Mouse (Mus musculus): ENCODE results near the gene Pqbp1. TPM values are rescaled to one million over a fixed set of nuclear protein-coding genes. Genes with fewer than 3 reads are reported as not detected.

Pqbp1 gene
- polyA plus RNA-seq, 1 experiment from 2014 or later, result 224 TPM

DNA sequence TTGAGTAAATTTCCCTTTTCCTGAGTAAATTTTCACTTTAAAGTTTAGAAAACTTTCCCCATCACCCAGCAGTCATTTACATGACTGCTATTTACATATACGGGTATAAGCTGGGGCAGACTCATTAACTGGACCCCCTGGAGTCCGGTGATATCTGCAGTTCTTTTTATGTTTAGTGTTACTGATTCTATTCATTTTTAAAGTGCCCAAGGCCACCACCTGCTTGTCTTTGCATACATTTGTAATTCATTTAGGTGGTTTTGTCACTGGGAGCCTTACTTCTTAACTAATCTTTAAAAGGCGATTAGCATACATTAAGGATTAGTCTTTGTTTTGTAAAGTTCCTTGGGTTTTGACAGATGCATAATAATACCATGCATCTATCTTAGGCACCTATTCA is 29.2 kb downstream of the Pqbp1 start:
- no peaks in the 10 kb centered on the region for H3K27me3 ChIP-seq (replicated peaks)
- H3K27ac ChIP-seq, result no peak overlapping the region
- WGBS, result 25% methylated on average over 3 of the region's 3 CpGs
- no peaks in the 10 kb centered on the region for H3K4me1 ChIP-seq
- H3K9ac ChIP-seq, result no peak overlapping the region
- H3K9me3 ChIP-seq, result no peaks in the 10 kb centered on the region
- H3K4me2 ChIP-seq, result no peak overlapping the region
- no peak for ATAC-seq (replicated peaks)
- no peaks in the 10 kb centered on the region; the same call in 1 of the 2 replicates for H3K36me3 ChIP-seq (replicated peaks)
- no peak overlapping the region for H3K4me3 ChIP-seq

DNA sequence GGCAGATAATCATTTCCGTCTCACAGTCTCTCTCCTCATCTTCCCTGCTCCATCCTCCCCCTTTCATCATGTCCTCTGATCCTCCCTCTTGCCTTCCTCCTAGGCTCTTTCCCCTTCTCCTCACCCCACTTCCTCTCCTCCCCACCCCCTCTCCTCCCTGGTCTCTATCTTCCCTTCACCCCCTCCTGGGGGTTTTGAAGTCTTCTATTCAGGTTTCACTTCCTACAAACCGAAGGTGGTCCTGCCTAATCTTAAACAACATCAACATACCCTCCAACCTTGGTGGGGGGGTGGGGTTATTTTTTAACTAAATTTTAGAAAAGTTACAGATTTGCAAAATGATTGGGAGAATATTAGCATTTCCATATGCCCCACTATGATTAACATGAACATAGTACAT is 30.6 kb downstream of the Pqbp1 start:
- H3K4me3 ChIP-seq, result no peak overlapping the region
- H3K4me2 ChIP-seq, result no peak overlapping the region
- H3K27ac ChIP-seq, result no peak overlapping the region
- no peaks in the 10 kb centered on the region for H3K4me1 ChIP-seq
- H3K9ac ChIP-seq, result no peak overlapping the region
- ATAC-seq (replicated peaks), result no peak
- H3K27me3 ChIP-seq (replicated peaks), result no peaks in the 10 kb centered on the region
- 31% methylated on average over 2 of the region's 2 CpGs for WGBS
- no peaks in the 10 kb centered on the region for H3K9me3 ChIP-seq
- no peaks in the 10 kb centered on the region; the same call in 1 of the 2 replicates for H3K36me3 ChIP-seq (replicated peaks)

DNA sequence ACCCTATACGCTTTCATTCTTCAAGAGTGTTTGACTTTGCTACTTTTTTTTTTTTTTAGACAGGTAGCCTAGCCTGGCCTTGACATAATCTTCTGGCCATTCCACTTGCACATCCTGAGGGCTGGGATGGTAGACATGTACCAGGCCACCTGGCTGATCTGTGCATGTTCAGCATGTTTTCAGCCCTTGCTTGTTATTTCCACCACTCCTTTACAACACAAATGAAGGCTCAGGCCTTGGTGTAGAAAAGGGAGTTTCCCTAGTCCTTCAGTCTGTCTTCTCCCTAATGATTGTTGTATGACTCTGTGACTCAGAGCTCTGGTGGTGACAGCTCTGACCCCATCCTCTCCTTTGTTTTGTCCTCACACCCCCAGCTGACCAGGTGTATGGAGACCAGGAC is 31.9 kb downstream of the Pqbp1 start:
- Histone ChIP-seq H3K4me1 (no peaks in the 10 kb centered on the region), H3K4me2 (no peak overlapping the region), H3K9ac (no peak overlapping the region), H3K27me3 (replicated peaks) (no peaks in the 10 kb centered on the region), H3K27ac (no peak overlapping the region), H3K36me3 (replicated peaks) (no peaks in the 10 kb centered on the region; the same call in 1 of the 2 replicates), H3K4me3 (no peak overlapping the region), H3K9me3 (no peaks in the 10 kb centered on the region)
- 100% methylated on average over 1 of the region's 1 CpGs for WGBS
- no peak for ATAC-seq (replicated peaks)

DNA sequence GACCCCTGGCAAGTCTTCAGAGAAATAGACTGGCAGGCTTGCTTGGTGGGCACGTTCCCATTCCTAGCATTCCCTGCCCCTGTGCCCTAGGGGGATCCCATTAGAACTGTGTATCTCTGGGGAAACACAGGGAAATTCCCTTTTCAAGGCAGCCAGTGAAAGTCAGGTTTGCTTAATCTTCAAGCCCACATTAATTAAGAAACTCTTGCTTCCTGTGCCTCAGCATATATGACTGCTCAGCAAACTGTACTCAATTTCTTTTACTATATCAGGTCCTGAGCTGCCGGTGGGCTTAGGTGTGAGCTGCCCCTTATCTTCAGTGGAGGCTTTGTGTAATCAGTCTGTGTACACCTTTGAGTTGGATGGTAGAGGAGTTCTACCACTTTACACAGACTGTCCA is 33.3 kb downstream of the Pqbp1 start:
- Histone ChIP-seq H3K9ac (no peak overlapping the region), H3K27me3 (replicated peaks) (no peaks in the 10 kb centered on the region), H3K9me3 (no peaks in the 10 kb centered on the region), H3K4me1 (no peaks in the 10 kb centered on the region), H3K27ac (no peak overlapping the region), H3K4me2 (no peak overlapping the region), H3K4me3 (no peak overlapping the region), H3K36me3 (replicated peaks) (no peaks in the 10 kb centered on the region)
- WGBS, result 57% methylated on average over 2 of the region's 2 CpGs
- ATAC-seq (replicated peaks), result no peak

DNA sequence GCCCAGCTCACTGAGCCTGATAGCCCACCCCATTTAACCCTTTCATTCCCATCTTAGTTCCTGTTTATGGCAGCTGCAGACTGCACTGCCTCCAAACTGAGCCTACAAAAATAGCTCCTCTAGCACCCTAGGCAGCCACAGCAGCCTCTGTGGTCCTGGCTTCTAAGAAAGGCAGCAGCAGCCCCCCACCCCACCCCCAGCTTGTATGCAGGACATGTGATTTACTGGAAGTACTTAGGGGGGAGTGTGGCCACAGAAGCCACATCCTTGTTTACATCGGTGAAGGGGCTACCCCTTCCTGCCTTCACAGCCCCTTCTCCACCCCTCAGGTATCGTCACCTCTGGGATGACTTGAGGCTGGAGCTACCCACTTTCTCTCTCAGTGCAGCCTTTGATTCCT is 33.7 kb downstream of the Pqbp1 start:
- Histone ChIP-seq H3K27me3 (replicated peaks) (no peaks in the 10 kb centered on the region), H3K4me2 (no peak overlapping the region), H3K9me3 (no peaks in the 10 kb centered on the region), H3K4me3 (no peak overlapping the region), H3K27ac (no peak overlapping the region), H3K36me3 (replicated peaks) (no peaks in the 10 kb centered on the region), H3K9ac (no peak overlapping the region), H3K4me1 (no peaks in the 10 kb centered on the region)
- no peak for ATAC-seq (replicated peaks)
- WGBS, result 73% methylated on average over 2 of the region's 2 CpGs

DNA sequence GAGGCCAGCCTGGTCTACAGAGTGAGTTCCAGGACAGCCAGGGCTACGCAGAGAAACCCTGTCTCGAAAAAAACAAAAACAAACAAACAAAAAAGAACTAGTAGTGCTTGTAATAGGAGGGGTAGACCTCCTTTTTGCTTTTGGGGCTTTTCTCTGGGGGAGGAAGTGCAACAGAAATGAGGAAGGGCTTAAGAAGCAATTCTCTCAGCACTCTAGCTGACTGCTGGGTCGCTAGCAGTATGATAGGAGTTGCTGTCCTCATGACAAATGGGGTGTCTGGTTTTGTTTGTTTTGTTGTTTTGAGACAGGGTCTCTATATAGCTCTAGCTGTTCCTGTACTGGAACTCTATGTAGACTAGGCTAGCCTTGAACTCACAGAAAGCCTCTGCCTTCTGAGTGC is 34.5 kb downstream of the Pqbp1 start:
- H3K27me3 ChIP-seq (replicated peaks), result no peaks in the 10 kb centered on the region
- no peaks in the 10 kb centered on the region for H3K4me1 ChIP-seq
- H3K27ac ChIP-seq, result no peak overlapping the region
- 80% methylated on average over 3 of the region's 3 CpGs for WGBS
- H3K36me3 ChIP-seq (replicated peaks), result no peaks in the 10 kb centered on the region
- H3K9ac ChIP-seq, result no peak overlapping the region
- no peak overlapping the region for H3K4me3 ChIP-seq
- H3K9me3 ChIP-seq, result no peaks in the 10 kb centered on the region
- ATAC-seq (replicated peaks), result no peak
- H3K4me2 ChIP-seq, result no peak overlapping the region

DNA sequence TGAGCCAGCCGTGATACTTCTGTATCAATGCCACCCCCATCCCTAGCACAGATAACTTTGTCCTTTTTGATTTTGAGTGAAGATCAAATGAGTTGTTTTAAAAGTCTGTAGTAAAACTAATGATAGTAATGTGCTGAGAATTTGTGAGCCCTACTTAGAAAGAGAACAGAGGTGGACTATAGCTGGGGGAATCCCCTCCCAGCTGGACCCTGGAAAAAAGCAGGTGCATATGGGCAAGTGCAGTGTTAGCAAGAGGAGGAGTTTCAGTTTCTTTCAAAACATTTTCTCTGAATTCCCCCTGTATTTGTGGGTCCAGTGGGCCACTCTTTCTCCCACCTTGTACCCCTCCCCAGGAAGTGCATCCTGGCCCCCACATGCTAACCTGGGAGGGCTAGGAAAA is 35.9 kb downstream of the Pqbp1 start:
- Histone ChIP-seq H3K9ac (no peak overlapping the region), H3K4me2 (no peak overlapping the region), H3K27me3 (replicated peaks) (no peaks in the 10 kb centered on the region), H3K4me1 (no peaks in the 10 kb centered on the region), H3K9me3 (no peaks in the 10 kb centered on the region), H3K4me3 (no peak overlapping the region), H3K36me3 (replicated peaks) (no peaks in the 10 kb centered on the region), H3K27ac (no peak overlapping the region)
- 84% methylated on average over 1 of the region's 1 CpGs for WGBS
- no peak for ATAC-seq (replicated peaks)

DNA sequence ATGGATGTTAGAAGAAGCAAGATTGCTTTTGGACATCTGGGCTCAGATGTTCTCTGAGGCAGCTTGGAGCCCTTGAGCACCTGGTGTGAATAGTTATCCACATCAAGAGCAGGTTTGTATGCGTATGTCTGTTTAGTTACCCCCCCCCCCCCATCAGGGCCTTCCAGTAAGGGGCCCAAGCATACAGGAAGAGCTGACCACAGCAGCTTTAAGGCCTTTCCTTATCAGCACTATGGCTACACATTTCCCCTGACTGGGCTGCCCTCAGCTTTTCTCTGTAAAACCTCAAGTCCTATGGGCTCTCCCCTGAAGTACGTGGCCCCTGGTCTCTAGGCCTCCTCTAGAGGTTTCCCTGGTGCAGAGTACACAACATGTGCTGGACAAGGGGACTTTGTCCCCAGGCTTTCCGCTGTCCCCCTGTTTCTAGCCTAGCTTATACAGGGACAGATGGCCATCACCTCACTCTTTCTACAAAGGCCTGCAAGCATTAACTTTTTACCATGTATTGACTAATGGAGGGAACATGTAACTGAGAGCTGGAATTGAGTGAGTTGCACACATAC is 39.8 kb downstream of the Pqbp1 start:
- Histone ChIP-seq H3K4me1 (no peaks in the 10 kb centered on the region), H3K9me3 (no peaks in the 10 kb centered on the region), H3K9ac (no peak overlapping the region), H3K36me3 (replicated peaks) (no peaks in the 10 kb centered on the region), H3K4me2 (no peak overlapping the region), H3K4me3 (no peak overlapping the region), H3K27ac (no peak overlapping the region), H3K27me3 (replicated peaks) (no peaks in the 10 kb centered on the region)
- WGBS, result 87% methylated on average over 3 of the region's 3 CpGs
- ATAC-seq (replicated peaks), result no peak

DNA sequence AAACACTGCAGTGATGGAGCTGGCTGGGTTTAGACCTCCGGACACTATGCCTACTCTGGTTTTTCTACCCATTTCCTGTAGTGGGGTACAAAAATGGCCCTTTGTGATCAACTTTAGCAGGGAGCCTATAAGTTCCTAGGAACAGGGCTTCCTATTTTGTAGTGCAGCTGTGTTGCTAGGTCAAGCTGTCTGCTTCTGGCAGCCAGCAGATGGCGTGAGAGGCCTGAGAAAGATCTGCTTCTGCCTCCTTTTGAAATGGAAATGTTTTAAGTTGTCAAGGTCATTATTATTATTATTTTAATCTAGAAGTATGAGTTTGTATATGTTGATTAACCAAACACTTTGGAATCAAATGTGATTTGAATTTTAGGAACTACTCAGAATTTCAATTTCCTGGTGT is 44.5 kb downstream of the Pqbp1 start:
- Histone ChIP-seq H3K9ac (no peak overlapping the region), H3K4me2 (no peak overlapping the region), H3K9me3 (no peaks in the 10 kb centered on the region), H3K36me3 (replicated peaks) (no peaks in the 10 kb centered on the region), H3K4me3 (no peak overlapping the region), H3K27ac (no peak overlapping the region), H3K27me3 (replicated peaks) (no peaks in the 10 kb centered on the region), H3K4me1 (no peaks in the 10 kb centered on the region)
- 45% methylated on average over 2 of the region's 2 CpGs for WGBS
- no peak for ATAC-seq (replicated peaks)

DNA sequence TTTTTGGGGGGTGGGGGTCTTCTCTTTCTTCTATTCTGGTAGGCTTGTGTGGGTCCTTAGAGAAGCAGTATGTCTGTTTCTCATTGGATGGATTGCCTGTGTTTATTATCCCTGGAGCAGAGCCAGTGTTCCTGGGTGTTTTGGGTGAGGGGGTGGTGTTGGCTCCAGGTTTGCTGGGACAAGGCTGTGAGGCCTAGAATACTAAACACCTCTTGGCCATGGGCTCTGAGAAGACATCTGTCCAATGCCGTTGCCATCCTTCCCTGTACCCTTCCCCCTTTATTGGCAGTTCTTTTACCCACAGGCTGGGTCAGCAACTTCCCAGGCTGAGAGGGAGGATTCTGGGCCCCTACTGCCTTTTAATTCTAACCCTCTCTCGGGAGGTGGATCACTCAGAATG is 51.2 kb downstream of the Pqbp1 start:
- Histone ChIP-seq H3K9ac (no peak overlapping the region), H3K4me1 (peaks cover 28% of the 10 kb centered on the region), H3K4me3 (no peak overlapping the region), H3K36me3 (replicated peaks) (no peaks in the 10 kb centered on the region), H3K27ac (no peak overlapping the region), H3K27me3 (replicated peaks) (no peaks in the 10 kb centered on the region), H3K4me2 (no peak overlapping the region), H3K9me3 (no peaks in the 10 kb centered on the region)
- WGBS, result 67% methylated on average over 2 of the region's 2 CpGs
- ATAC-seq (replicated peaks), result no peak

Other genes starting within 250 kb of the Pqbp1 start
- 1.6 and 1.7 TPM in 2 replicates for gene Prickle3, start 242.0 kb downstream of the Pqbp1 start, polyA plus RNA-seq (2015; fragmentation: Nextera tagmentation; extraction: Ambion mirVana)
- 17.5 and 19.7 TPM in 2 replicates for gene Plp2, start 227.9 kb downstream of the Pqbp1 start, polyA plus RNA-seq (2015; fragmentation: Nextera tagmentation; extraction: Ambion mirVana)
- 0.09 TPM in 1 of 2 replicates, not detected in the other for gene Magix, start 218.0 kb downstream of the Pqbp1 start, polyA plus RNA-seq (2015; fragmentation: Nextera tagmentation; extraction: Ambion mirVana)
- gene Gpkow, start 202.1 kb downstream of the Pqbp1 start, polyA plus RNA-seq (2015; fragmentation: Nextera tagmentation; extraction: Ambion mirVana), result 44.9 and 45.8 TPM in 2 replicates
- gene Wdr45, start 184.9 kb downstream of the Pqbp1 start, polyA plus RNA-seq (2015; fragmentation: Nextera tagmentation; extraction: Ambion mirVana), result 35.0 and 35.2 TPM in 2 replicates
- gene Gm45208, start 177.0 kb downstream of the Pqbp1 start, polyA plus RNA-seq (2015; fragmentation: Nextera tagmentation; extraction: Ambion mirVana), result 0.85 and 1.3 TPM in 2 replicates
- 132 and 133 TPM in 2 replicates for gene Praf2, start 170.8 kb downstream of the Pqbp1 start, polyA plus RNA-seq (2015; fragmentation: Nextera tagmentation; extraction: Ambion mirVana)
- gene Ccdc120, start 148.4 kb downstream of the Pqbp1 start, polyA plus RNA-seq (2015; fragmentation: Nextera tagmentation; extraction: Ambion mirVana), result 78.4 and 85.2 TPM in 2 replicates
- gene Tfe3, start 136.7 kb downstream of the Pqbp1 start, polyA plus RNA-seq (2015; fragmentation: Nextera tagmentation; extraction: Ambion mirVana), result 26.3 and 26.6 TPM in 2 replicates
- gene Gripap1, start 109.5 kb downstream of the Pqbp1 start, polyA plus RNA-seq (2015; fragmentation: Nextera tagmentation; extraction: Ambion mirVana), result 72.3 and 78.8 TPM in 2 replicates
- 2.3 and 2.9 TPM in 2 replicates for gene Kcnd1, start 77.0 kb downstream of the Pqbp1 start, polyA plus RNA-seq (2015; fragmentation: Nextera tagmentation; extraction: Ambion mirVana)
- gene Otud5, start 57.9 kb downstream of the Pqbp1 start, polyA plus RNA-seq (2015; fragmentation: Nextera tagmentation; extraction: Ambion mirVana), result 49.1 and 53.2 TPM in 2 replicates
- gene Pim2, start 21.0 kb downstream of the Pqbp1 start, polyA plus RNA-seq (2015; fragmentation: Nextera tagmentation; extraction: Ambion mirVana), result 21.7 and 22.1 TPM in 2 replicates
- 42.2 and 42.9 TPM in 2 replicates for gene Slc35a2, start 15.2 kb downstream of the Pqbp1 start, polyA plus RNA-seq (2015; fragmentation: Nextera tagmentation; extraction: Ambion mirVana)
- gene Timm17b, start 88 bp upstream of the Pqbp1 start, polyA plus RNA-seq (2015; fragmentation: Nextera tagmentation; extraction: Ambion mirVana), result 173 and 178 TPM in 2 replicates
- gene Gm10491, start 8.6 kb upstream of the Pqbp1 start, polyA plus RNA-seq (2015; fragmentation: Nextera tagmentation; extraction: Ambion mirVana), result not detected in 2 replicates
- gene Gm10490, start 10.3 kb upstream of the Pqbp1 start, polyA plus RNA-seq (2015; fragmentation: Nextera tagmentation; extraction: Ambion mirVana), result 1.2 TPM in 1 of 2 replicates, not detected in the other
- 273 and 288 TPM in 2 replicates for gene Pcsk1n, start 20.6 kb upstream of the Pqbp1 start, polyA plus RNA-seq (2015; fragmentation: Nextera tagmentation; extraction: Ambion mirVana)
- gene Eras, start 29.3 kb upstream of the Pqbp1 start, polyA plus RNA-seq (2015; fragmentation: Nextera tagmentation; extraction: Ambion mirVana), result not detected in 2 replicates
- gene Hdac6, start 48.6 kb upstream of the Pqbp1 start, polyA plus RNA-seq (2015; fragmentation: Nextera tagmentation; extraction: Ambion mirVana), result 76.8 and 79.0 TPM in 2 replicates
- 0.12 and 0.42 TPM in 2 replicates for gene Gata1, start 78.8 kb upstream of the Pqbp1 start, polyA plus RNA-seq (2015; fragmentation: Nextera tagmentation; extraction: Ambion mirVana)
- 0.27 and 0.46 TPM in 2 replicates for gene Glod5, start 119.2 kb upstream of the Pqbp1 start, polyA plus RNA-seq (2015; fragmentation: Nextera tagmentation; extraction: Ambion mirVana)
- gene Suv39h1, start 175.5 kb upstream of the Pqbp1 start, polyA plus RNA-seq (2015; fragmentation: Nextera tagmentation; extraction: Ambion mirVana), result 40.7 and 42.0 TPM in 2 replicates
- gene Was, start 191.2 kb upstream of the Pqbp1 start, polyA plus RNA-seq (2015; fragmentation: Nextera tagmentation; extraction: Ambion mirVana), result 0.13 and 0.18 TPM in 2 replicates
- gene Wdr13, start 233.6 kb upstream of the Pqbp1 start, polyA plus RNA-seq (2015; fragmentation: Nextera tagmentation; extraction: Ambion mirVana), result 67.6 and 72.9 TPM in 2 replicates
- 272 and 285 TPM in 2 replicates for gene Rbm3, start 246.6 kb upstream of the Pqbp1 start, polyA plus RNA-seq (2015; fragmentation: Nextera tagmentation; extraction: Ambion mirVana)

Measured in midbrain, embryonic 15.5 days (tissue).